Mouse (Mus musculus) limb, embryonic 13.5 days (tissue): Measurements from ENCODE around the gene Mrpl12. TPM values are rescaled to one million over a fixed set of nuclear protein-coding genes. Genes with fewer than 3 reads are reported as not detected.

Source experiments
- ATAC-seq: fragments of 200-750 bp; cut with Nextera tagmentation; 2 replicates; pipeline ENCODE4 v1.8.0; 2017; ENCODE audit warnings: low read depth, moderate number of reproducible peaks, moderate TSS enrichment; ENCODE audit not compliant: low FRiP score
- H3K27ac ChIP-seq: fragments of 300-500 bp; sonication (generic); 2 replicates; pipeline ENCODE4 v1.5.1; 2015; ENCODE audit warnings: inconsistent platforms, mild to moderate bottlenecking, moderate library complexity
- H3K27me3 ChIP-seq: fragments of 300-500 bp; sonication (generic); 2 replicates; pipeline ENCODE4 v1.6.1; 2015; ENCODE audit warnings: mild to moderate bottlenecking, inconsistent platforms
- H3K36me3 ChIP-seq: fragments of 300-500 bp; sonication (generic); 2 replicates; pipeline ENCODE4 v1.6.1; 2015; ENCODE audit warnings: inconsistent platforms, mild to moderate bottlenecking, moderate library complexity
- H3K4me1 ChIP-seq: fragments of 300-500 bp; sonication (generic); 2 replicates; pipeline ENCODE4 v1.6.1; 2015; ENCODE audit warnings: inconsistent platforms
- H3K4me2 ChIP-seq: fragments of 300-500 bp; sonication (generic); replicated peaks from 2 replicates; pipeline ENCODE4 v1.6.1; 2015; ENCODE audit warnings: inconsistent platforms, mild to moderate bottlenecking, moderate library complexity
- H3K4me3 ChIP-seq: fragments of 300-500 bp; sonication (generic); 2 replicates; pipeline ENCODE4 v1.5.1; 2015; ENCODE audit warnings: moderate library complexity, mild to moderate bottlenecking, inconsistent platforms
- H3K9ac ChIP-seq: fragments of 300-500 bp; sonication (generic); 2 replicates; pipeline ENCODE4 v1.6.1; 2015; ENCODE audit warnings: mild to moderate bottlenecking, inconsistent platforms
- H3K9me3 ChIP-seq: fragments of 300-500 bp; sonication (generic); 2 replicates; pipeline ENCODE4 v1.6.1; 2016; ENCODE audit warnings: inconsistent platforms
- whole genome bisulfite sequencing: fragments of 180-500 bp; shearing (Covaris S2); methylation state at CpG from one replicate; pipeline ENCODE4 v1.1.7; 2015; 5-methylcytosine and 5-hydroxymethylcytosine counted together
- polyA plus RNA-seq: library from polyadenylated mRNA; unstranded; fragments of >200 nt; fragmentation: Nextera tagmentation; extraction: Ambion mirVana; gene quantifications from 2 replicates; pipeline ENCODE4 v1.2.1, GENCODE M21; 2015

Mrpl12 gene
- polyA plus RNA-seq, 1 experiment from 2014 or later, result 120 TPM

DNA sequence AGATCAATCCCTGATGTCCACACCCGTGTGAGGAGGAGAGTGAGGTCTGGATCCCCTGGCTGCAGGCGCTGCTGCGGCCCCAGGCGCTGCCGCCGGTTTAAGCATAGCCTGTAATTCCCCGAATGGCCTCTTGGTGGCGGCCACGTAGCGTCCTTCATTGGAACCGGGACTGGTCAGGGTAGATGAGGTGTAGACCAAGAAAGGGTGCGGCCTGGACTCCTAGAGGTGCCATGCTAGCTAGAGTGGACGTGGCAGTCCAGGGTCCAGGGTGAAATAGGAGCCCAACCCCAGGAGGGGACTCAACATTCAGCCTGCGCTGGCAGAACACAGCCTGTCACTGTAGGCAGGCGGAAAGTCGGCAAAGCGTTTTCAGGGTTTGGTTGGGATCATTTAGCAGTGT lies 31.2 kb downstream of the Mrpl12 start:
- Histone ChIP-seq H3K27ac (no peak overlapping the region), H3K4me2 (no peak overlapping the region), H3K9ac (no peak overlapping the region), H3K27me3 (no peaks in the 10 kb centered on the region), H3K4me1 (peaks cover 13% of the 10 kb centered on the region), H3K4me3 (no peak overlapping the region), H3K9me3 (no peaks in the 10 kb centered on the region), H3K36me3 (no peaks in the 10 kb centered on the region)
- WGBS, result 21% methylated on average over 17 of the region's 17 CpGs
- 0 out of 2 replicates have a peak, but pooled peaks have one; percentile 52 for ATAC-seq

DNA sequence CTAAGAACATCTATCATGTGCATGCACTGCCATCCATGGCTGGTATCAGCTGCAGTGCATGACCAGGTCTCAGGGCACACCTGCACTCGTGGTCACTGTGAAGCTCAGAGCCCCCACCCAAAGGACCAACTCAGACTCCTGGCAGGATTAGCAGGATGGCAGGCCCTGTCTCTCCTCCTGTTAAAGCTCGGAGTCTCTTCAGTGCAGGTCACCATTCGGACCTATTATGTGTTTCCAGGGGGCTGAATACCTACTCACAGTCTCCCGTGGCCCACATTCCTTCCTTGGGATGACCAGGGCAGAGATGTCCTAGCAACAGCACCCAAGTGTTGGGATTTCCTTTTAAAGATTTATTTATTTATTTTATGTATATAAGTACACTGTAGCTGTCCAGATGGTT lies 32.7 kb downstream of the Mrpl12 start:
- no peak overlapping the region for H3K4me3 ChIP-seq
- peaks cover 11% of the 10 kb centered on the region for H3K4me1 ChIP-seq
- no peak for ATAC-seq
- H3K9me3 ChIP-seq, result no peaks in the 10 kb centered on the region
- no peaks in the 10 kb centered on the region for H3K27me3 ChIP-seq
- H3K4me2 ChIP-seq, result no peak overlapping the region
- no peak overlapping the region for H3K27ac ChIP-seq
- WGBS, result 79% methylated on average over 4 of the region's 4 CpGs
- no peak overlapping the region for H3K9ac ChIP-seq
- no peaks in the 10 kb centered on the region for H3K36me3 ChIP-seq

DNA sequence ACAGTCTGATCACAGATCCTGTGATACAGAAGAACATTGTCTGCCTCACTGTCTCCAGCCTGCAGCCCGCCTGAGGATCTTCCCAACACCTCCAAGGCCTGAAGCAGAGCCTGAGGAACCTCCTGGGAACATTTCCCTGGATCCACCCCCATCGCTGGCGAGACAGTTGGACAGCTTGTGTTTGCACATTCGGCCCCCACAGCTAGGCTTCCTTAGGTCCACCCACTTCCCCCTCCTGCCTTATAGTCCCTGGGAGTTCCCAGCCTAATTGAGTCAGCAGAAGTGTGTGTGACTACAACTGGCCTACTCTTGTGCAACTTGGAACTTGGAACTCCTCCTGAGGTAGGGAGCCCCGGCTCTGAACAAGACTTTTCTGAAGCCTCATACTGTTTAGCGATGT lies 33.6 kb downstream of the Mrpl12 start:
- peaks cover 11% of the 10 kb centered on the region for H3K4me1 ChIP-seq
- no peak overlapping the region for H3K9ac ChIP-seq
- H3K36me3 ChIP-seq, result no peaks in the 10 kb centered on the region
- no peaks in the 10 kb centered on the region for H3K27me3 ChIP-seq
- no peak for ATAC-seq
- no peak overlapping the region for H3K4me3 ChIP-seq
- no peak overlapping the region for H3K4me2 ChIP-seq
- no peak overlapping the region; the same call in 1 of the 2 replicates for H3K27ac ChIP-seq
- H3K9me3 ChIP-seq, result no peaks in the 10 kb centered on the region
- WGBS, result 68% methylated on average over 6 of the region's 6 CpGs

DNA sequence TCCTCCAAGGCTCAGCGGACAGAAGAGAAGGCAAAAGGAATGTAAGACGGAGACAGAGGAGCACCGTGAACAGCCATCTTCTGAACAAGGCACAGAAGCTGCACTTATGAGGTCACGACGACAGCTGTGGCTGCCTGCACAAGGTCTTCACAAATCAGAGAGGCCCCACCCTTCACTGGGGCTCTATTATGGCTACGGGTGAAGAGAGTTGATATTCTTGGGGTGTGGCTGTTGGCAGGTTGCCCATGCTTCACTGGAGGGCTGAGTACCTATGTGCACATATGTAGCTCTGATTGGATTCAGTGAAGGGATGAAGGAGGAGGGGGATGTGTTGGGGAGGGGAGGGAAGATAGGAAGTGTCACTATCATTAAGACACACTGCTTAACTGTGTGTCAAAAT lies 34.1 kb downstream of the Mrpl12 start:
- H3K27ac ChIP-seq, result no peak overlapping the region
- H3K9ac ChIP-seq, result no peak overlapping the region
- no peak for ATAC-seq

DNA sequence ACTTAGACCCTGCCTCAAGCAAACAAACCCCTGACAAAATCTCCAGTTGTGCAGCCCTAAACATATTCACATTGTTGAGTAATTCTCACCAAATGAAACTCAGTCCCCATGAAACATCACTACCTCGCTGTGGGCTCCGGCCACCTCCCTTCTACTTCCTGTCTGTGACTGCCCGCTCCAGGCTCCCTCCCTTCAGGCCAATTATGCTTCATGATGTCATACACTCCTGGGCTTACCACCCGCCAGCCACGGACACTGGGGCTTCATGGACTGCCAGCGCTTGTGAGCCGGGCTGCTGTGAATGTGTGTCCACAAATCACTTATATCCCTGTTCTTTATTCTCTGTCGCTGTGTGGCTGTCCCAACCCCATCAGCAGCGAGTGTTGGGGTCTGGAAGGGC lies 35.3 kb downstream of the Mrpl12 start:
- ATAC-seq, result no peak
- Histone ChIP-seq H3K9ac (peak overlapping the region; percentile 13; the same call in 1 of the 2 replicates), H3K4me1 (peaks cover 11% of the 10 kb centered on the region), H3K4me2 (peak overlapping the region; percentile 31), H3K4me3 (no peak overlapping the region), H3K36me3 (no peaks in the 10 kb centered on the region), H3K9me3 (no peaks in the 10 kb centered on the region), H3K27me3 (no peaks in the 10 kb centered on the region), H3K27ac (peak overlapping the region; percentile 3; the same call in 1 of the 2 replicates)
- 24% methylated on average over 9 of the region's 9 CpGs for WGBS

More for the DNA sequence above, 34.1 kb downstream of the Mrpl12 start:
- Histone ChIP-seq H3K36me3 (no peaks in the 10 kb centered on the region), H3K4me1 (peaks cover 11% of the 10 kb centered on the region), H3K9me3 (no peaks in the 10 kb centered on the region), H3K4me2 (no peak overlapping the region), H3K27me3 (no peaks in the 10 kb centered on the region), H3K4me3 (no peak overlapping the region)
- WGBS, result 69% methylated on average over 6 of the region's 6 CpGs

DNA sequence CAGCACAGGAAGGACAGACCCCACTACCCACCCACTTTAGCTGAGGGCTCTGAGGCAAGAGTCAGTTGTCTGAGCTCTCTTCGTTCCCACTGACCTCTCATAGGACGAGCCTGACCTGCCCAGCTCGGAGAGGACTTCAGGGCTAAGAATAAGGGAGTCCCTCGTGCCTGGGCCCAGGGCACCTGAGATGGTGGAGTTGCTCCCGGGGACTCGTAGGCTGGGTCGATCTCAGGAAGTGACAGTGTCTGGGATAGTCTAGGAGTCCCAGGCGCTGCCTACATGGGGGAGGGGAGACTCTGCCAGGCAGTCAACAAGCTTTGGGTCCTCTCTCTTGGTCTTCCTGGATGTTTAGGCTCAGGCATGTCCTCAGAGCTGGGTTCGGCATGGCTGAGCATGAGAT lies 36.1 kb downstream of the Mrpl12 start:
- Histone ChIP-seq H3K9ac (no peak overlapping the region), H3K27ac (no peak overlapping the region), H3K9me3 (no peaks in the 10 kb centered on the region), H3K4me2 (no peak overlapping the region), H3K27me3 (no peaks in the 10 kb centered on the region), H3K4me1 (peaks cover 11% of the 10 kb centered on the region), H3K4me3 (no peak overlapping the region), H3K36me3 (no peaks in the 10 kb centered on the region)
- 74% methylated on average over 9 of the region's 9 CpGs for WGBS
- no peak for ATAC-seq

DNA sequence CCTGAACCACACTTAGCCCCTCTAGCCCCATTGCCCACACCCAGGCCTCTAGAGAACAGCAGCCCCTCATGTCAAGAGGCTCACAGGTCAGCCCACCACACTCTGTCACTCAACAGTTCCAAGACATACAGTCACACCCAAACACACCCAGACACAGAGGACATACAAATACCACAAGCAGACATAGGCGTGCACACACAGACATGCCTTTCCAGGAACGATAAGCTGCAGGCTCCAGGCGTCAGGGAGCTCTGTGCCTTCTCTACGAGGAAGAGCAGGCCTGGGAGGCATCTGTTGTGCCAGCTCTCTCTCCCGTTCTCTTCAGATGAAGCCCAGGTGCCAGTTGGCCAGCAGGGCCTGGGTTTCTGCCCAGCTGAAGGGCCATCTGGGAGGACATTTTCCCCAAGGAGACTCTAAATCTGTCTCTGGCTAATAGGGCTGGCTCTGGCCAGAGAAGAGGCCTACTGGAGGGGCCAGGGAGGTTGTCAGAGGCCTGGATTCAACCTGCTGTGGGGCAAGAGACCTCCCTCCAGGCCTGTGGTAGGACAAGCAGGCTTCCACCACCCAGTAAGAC lies 36.6 kb downstream of the Mrpl12 start:
- Histone ChIP-seq H3K27me3 (no peaks in the 10 kb centered on the region), H3K9ac (peak overlapping the region; percentile 19; the same call in 1 of the 2 replicates), H3K27ac (no peak overlapping the region), H3K4me3 (no peak overlapping the region), H3K4me1 (peaks cover 11% of the 10 kb centered on the region), H3K36me3 (no peaks in the 10 kb centered on the region), H3K9me3 (no peaks in the 10 kb centered on the region), H3K4me2 (no peak overlapping the region)
- 76% methylated on average over 5 of the region's 5 CpGs for WGBS
- no peak for ATAC-seq

DNA sequence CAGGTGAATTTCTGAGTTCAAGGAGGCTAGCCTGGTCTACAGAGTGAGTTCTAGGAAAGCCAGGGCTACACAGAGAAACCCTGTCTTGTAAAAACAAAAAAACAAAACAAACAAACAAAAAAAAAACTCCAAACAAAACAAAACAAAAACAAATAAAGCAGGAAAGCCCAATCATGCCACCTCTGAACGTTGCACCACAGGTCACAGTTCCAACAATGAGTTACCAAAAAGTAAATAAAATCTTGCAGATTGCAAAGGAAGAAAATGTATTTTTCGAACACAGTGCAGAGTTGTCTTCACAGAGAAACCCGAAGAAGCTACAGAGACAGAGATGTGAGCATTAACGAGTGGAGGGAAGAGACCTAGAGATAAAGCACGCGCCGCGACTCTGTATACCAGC lies 38.2 kb downstream of the Mrpl12 start:
- Histone ChIP-seq H3K36me3 (no peaks in the 10 kb centered on the region), H3K4me1 (peaks cover 11% of the 10 kb centered on the region), H3K27ac (no peak overlapping the region), H3K9me3 (no peaks in the 10 kb centered on the region), H3K27me3 (peaks cover 2% of the 10 kb centered on the region; the same call in 1 of the 2 replicates), H3K4me2 (no peak overlapping the region), H3K9ac (no peak overlapping the region), H3K4me3 (no peak overlapping the region)
- whole genome bisulfite sequencing, result 84% methylated on average over 8 of the region's 8 CpGs
- no peak for ATAC-seq

DNA sequence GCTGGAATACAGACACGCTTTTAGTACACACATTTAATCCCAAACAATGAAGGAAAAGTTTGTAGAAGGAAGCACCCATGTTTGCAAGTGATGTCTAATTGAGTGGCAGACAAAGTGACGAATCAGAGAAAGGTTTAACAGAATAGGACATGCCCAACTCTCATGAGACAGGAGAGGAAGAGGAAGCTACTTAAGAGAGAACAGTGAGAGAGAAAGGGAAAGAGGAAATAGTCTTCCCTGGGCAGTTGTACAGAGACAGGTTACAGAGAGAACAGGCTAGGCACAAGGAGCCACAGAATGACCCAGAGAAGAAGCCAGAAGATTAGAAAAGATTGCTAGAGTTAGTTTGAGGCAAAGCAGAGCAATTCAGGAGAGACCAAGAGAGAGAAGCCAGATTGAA lies 41.5 kb downstream of the Mrpl12 start:
- H3K27me3 ChIP-seq, result peaks cover 36% of the 10 kb centered on the region
- no peak overlapping the region for H3K9ac ChIP-seq
- no peak for ATAC-seq
- WGBS, result 87% methylated on average over 2 of the region's 2 CpGs
- peaks cover 11% of the 10 kb centered on the region for H3K4me1 ChIP-seq
- no peak overlapping the region for H3K4me3 ChIP-seq
- no peaks in the 10 kb centered on the region for H3K36me3 ChIP-seq
- H3K9me3 ChIP-seq, result no peaks in the 10 kb centered on the region
- H3K27ac ChIP-seq, result no peak overlapping the region
- H3K4me2 ChIP-seq, result no peak overlapping the region

DNA sequence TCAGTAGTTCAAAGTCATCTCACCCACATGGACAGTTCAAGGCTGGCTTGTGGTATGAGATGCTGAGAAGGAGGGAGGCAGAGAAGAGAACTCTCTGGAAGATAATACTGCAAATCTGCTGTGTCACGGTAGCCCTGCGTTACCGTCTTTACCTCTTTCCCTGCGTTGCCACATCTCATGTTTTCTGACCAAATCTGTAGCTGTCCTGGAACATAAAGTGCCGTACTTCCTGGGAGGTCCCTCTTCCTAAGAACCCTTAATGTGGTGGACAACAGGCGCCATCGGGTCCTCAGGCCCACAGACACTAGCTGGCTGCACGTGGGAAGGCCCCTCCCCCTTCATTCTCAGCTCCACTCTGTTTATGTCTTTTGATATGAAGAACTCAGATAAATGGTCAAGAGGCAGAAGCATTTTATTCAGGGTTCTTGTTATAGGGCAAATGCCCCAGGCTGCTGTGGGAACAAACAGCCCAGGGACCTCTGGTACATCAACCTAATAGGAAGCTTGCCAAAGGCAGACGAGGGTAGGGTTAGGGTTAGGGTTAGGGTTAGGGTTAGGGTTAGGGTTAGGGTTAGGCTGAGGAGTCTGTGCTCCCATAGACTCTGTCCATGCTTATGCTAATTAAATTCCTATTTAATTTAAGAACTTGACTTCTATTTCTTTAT lies 43.4 kb downstream of the Mrpl12 start:
- WGBS, result 80% methylated on average over 9 of the region's 9 CpGs
- Histone ChIP-seq H3K4me2 (no peak overlapping the region), H3K9ac (no peak overlapping the region), H3K27me3 (peaks cover 55% of the 10 kb centered on the region), H3K4me3 (no peak overlapping the region), H3K36me3 (no peaks in the 10 kb centered on the region), H3K9me3 (no peaks in the 10 kb centered on the region), H3K27ac (no peak overlapping the region), H3K4me1 (peaks cover 23% of the 10 kb centered on the region)
- ATAC-seq, result no peak

DNA sequence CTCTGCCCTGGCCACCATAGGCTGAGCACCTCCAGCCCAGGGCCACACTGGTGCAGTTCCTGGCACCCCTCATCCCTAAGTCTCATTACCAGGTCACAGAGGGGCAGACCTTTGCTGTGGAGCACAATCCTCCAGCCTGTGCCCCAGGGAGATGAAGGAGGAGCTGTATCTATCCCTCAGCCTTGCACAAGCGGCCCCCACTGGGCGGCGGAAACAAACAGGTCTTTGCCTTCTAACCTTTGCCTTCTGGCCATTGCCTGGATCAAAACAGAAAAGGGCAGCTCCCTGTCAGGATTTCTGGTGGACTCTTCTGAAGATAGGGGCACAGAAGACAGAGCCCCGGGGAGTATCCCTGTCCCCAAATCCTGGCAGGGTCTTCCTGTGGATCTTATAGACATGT lies 44.5 kb downstream of the Mrpl12 start:
- Histone ChIP-seq H3K27ac (no peak overlapping the region), H3K4me2 (no peak overlapping the region), H3K36me3 (no peaks in the 10 kb centered on the region), H3K4me3 (no peak overlapping the region), H3K9ac (no peak overlapping the region), H3K27me3 (peaks cover 64% of the 10 kb centered on the region), H3K9me3 (no peaks in the 10 kb centered on the region), H3K4me1 (peaks cover 23% of the 10 kb centered on the region)
- 72% methylated on average over 4 of the region's 4 CpGs for WGBS
- no peak for ATAC-seq

DNA sequence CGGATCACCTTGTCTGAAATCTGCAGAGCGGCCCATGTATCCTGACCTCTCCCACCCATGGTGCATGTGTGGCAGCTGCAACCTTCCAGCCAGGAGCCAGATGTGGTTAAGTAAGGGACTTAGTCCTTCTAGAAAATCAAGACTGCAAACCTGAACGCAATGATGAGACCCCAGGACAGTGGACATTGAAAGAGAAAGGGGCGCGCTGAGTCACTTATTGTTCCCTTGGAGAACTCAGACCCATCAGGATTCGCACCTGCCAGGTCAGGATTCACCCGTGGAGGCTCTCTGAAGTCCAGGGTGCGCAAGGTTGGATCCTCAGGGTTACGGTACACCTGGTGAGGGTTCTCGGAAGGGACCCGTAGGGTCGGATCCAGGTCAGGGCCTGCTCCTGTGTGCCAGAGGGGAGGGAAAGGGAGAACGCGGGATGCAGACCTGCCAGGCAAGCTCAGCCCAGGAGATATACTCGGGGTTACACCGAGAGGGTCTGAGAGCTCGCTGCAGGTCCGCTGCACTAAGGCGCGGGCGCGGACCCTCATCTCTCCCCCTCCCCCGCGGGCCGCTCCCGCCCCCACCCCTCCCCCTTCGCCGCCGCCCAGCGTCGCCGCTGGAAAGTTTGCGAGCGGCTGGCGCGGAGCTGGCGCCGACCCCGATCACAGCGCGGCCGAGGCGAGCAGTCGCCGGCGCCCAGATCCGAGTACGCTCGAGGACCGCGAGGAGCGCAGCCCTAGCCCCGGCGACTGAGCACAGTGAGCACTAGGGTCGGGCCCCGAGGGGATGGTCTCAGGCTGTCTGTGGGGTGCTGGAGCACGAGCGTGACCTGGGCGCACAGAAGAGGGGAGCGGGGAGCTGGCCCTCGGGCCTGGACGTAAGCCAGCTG lies 45.9 kb downstream of the Mrpl12 start, which contains the start of gene Gcgr:
Gene Gcgr (plus strand): TSS at position 615 of the 880 bp plus-strand sequence.
- no peak within 1 kb of the TSS for H3K27ac ChIP-seq
- peak within 1 kb of the TSS; percentile 72 for H3K9ac ChIP-seq
- H3K4me3 ChIP-seq, result peak within 1 kb of the TSS; percentile 53
- peaks cover 23% of the 10 kb centered on the region for H3K4me1 ChIP-seq
- peaks cover 77% of the 10 kb centered on the region for H3K27me3 ChIP-seq
- H3K9me3 ChIP-seq, result no peaks in the 10 kb centered on the region
- H3K36me3 ChIP-seq, result no peaks in the 10 kb centered on the region
- peak within 1 kb of the TSS; percentile 91 for H3K4me2 ChIP-seq
- 8% methylated on average over 46 of the region's 62 CpGs for WGBS
- ATAC-seq, result peak; percentile 40
